Mouse (Mus musculus) testis, postnatal 10 days (tissue): ENCODE measurements around the gene Tnrc6b.
A peak's percentile ranks its signal among the peaks of the same experiment; 100 is the strongest.

ENCODE experiments used
- DNase-seq: peaks from one replicate; pipeline ENCODE4 v3.0.0; 2021; ENCODE audit warnings: low spot score

Tnrc6b gene

DNA sequence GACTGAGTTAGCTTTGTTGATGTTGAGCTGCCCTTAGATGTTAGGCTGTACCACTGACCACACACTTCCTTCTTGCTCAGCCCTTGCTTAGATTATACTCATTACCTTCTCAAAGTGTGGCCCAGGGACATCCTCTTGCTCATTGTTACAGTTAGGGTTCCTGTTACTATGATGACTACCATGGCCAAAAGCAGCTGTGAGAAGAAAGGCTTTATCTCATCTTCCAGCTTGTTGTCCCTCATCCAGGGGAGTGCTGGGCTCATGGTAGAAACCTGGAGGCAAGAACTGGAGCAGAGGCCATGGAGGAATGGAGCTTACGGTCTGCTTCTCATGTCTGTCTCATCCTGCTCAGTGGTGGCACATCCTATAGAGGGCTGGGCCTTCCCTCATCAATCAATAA lies 28.9 kb downstream of the Tnrc6b start:
- no peak for DNase-seq

GRCm38 (mm10) chr15:80741836-80742235 lies 30.7 kb downstream of the Tnrc6b start:
- no peak for DNase-seq

- no peak for DNase-seq
These were observed 31.9 kb downstream of the Tnrc6b start for GRCm38 (mm10) chr15:80742991-80743474.

- no peak for DNase-seq
These were observed 32.5 kb downstream of the Tnrc6b start for GRCm38 (mm10) chr15:80743606-80744005.

DNA sequence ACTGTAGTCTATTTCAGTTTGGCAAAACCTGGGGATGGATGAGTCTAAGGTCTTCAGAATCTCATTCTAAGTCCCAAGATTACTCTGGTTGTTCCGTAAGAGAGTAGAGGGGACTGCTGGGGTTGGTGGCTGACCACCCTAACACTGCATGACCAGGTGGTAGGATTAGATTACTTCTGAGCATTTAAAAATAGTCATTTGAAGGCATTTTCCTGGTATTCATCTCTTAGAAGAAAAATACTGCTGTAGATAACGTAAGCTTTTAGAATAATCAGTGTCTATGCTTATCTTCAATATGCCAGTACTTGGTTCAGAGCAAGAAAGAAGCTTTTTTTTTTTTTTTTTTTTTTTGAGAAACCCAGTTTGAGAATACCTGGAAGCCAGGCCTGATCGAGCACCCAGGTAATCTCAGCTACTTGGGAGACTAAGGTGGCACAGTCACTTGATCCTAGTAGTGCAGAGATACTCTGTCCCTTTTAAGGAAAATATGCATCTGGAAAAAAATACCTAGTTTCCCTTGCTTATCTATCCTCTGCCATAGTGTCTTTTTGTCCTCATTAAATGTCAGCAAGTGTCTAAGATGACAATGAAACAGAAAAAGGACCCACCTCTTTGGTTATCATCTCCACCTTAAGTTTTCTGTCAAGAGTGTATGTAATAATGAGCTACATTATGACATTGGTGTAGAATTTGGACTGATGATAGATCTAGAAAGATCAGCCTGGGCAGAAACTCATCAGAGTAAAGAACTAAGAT lies 33.7 kb downstream of the Tnrc6b start:
- DNase-seq, result no peak

DNA sequence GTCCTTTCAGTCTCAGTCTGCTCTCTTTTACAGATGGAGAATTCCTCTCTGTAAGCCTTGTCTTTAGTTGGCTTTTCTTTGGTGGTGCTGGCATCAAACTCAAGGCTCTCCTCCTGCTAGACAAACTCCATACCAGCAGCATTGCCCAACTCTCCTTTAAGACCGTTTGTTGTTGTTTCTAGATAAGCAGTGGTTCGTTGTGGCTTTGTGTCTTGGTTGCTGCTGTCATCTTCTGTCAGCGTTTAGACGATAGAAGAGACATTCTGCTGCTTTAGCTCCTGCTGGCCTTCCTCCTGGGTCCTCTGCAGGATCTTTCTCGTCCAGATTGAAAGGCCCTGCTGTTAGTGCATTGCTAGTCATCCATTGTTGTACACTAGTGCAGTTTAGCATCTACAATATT lies 37.9 kb downstream of the Tnrc6b start:
- DNase-seq, result no peak

- no peak for DNase-seq
These were observed 42.2 kb downstream of the Tnrc6b start for GRCm38 (mm10) chr15:80753351-80753750.

DNA sequence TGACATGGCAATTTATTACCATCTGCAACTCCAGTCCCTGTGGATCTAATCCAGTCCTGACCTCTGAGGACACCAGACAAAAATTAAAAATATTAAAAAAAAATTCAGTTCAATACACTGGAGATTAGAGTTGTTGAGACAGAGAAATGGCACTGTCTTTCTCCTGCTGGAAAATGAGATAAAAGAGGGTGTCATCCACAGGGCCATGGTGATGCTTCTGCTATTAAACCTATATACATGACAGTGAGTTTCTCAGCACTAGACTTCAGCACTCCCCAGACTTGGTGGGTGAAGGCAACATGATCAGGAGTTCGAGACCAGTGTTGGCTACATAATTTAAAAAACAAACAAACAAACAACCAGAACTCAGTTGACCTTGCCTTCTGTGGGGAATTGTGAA lies 43.0 kb downstream of the Tnrc6b start:
- no peak for DNase-seq

DNA sequence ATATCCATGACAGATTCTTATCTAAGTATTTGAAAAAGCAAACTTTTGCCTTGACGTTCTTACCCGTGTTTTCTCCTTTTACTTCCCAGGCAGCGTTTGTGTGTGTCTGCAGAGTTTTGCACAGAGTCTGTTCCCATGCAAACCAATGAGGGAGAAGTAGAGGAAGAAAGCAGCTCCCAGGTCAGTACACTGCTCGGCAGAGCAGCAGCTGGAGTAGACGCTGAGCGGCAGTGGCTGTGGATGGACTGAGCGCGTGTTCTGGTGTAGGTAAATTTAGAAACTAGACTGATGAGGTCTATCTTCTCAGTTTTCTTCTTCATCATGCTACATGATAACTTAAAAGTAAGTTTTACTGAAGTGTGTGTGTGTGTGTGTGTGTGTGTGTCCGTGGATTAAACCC lies 48.3 kb downstream of the Tnrc6b start:
- DNase-seq, result no peak

DNA sequence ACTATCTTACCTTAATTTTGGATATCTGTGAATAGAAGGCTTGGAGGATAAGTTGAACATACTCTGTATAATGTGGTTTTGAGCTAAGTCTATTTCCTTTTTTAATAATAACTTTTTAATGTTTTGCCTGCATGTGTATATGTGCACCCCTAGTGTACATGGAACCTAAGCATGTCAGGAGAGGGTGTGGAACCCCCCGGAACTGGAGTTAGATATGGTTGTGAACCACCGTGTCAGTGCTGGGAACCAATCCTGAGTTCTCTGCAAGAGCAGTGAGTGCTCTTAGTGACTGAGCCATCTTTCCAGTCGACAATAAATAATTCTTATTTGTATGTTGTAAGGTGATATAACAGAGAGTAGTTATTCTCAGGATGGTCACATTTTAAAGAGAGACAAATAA lies 49.4 kb downstream of the Tnrc6b start:
- no peak for DNase-seq

DNA sequence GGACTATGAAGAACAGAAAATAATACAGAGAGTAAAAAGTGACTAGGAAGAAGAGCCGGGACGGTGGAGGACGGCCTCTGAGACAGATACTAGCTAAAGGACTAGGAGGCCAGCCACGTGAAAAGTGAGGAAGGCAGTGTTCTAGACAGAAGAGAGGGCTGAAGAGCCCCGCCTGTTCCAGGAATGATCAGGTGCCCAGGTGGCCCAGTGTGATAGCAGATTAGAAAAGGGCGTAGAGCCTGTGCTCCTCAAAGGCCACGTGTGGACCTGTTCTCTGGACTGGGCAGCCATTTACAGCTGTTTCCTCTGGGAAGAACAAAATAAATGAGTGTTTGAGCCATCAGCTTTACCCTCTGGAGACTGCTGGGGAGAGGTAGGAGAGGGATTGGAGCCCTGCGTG lies 49.8 kb downstream of the Tnrc6b start:
- no peak for DNase-seq

DNA sequence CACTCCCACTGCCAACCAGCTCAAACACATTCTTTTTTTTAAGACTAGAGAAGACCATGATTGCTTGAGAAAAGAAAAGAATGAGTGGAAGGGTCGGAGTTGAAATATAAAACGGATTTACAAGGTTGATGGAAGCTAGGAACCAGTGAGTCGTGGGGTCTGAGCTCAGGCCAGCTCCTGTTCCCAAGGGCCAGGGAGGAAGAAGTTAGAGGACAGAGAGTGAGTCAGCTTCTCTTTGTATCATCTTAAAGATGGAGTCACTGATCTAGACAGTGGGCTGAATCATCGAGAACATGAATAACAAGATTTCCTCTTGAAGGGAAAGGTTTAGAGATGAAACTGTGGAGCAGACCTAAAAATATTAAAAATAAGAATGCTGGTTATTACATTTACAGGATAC lies 51.5 kb downstream of the Tnrc6b start:
- no peak for DNase-seq

DNA sequence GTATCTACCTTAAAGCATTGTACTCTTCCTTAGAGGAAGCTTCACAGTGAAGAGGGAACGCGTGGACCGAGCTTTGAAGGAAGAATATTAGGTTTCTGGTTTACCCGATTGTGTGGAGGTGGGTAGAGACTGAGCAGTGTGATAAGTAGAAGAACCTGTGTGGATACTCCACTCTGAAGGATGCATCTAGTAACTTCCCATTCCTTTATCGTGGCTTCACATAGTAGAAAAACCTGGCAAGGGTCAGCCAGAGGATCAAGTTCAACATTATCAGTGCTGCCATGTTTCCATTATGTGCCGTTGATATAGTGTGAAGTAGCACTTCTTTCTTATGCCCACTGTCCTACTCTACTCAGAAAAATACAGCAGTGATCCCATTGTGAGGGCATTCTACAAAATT lies 53.6 kb downstream of the Tnrc6b start:
- no peak for DNase-seq

- no peak for DNase-seq
These were observed 54.3 kb downstream of the Tnrc6b start for GRCm38 (mm10) chr15:80765381-80765780.

- DNase-seq, result no peak
These were observed 57.1 kb downstream of the Tnrc6b start for GRCm38 (mm10) chr15:80768216-80768615.

DNA sequence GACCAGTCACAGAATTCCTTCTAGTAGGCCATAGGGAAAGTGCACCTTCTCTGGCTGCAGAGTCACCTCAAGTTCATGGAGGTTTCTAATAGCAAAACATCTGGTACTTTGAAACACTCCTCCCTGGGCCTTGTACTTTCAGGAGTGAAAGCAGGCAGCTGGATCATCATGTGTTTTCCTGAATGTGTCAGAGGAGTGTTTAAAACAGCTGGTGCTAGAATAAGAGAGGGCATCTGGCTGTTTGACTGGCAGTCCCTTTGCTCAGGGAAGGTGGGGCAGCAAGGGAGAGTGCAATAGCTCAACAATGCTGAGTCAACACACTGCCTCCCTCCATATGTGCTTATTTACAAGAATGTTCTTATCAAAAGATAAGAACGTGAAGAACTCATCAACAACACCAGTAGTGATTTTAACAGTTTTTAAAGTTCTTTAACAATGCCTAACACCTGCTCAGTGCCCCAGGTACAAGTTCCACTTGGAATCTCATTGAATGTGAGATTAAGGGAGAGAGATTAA lies 60.9 kb downstream of the Tnrc6b start:
- DNase-seq, result no peak

DNA sequence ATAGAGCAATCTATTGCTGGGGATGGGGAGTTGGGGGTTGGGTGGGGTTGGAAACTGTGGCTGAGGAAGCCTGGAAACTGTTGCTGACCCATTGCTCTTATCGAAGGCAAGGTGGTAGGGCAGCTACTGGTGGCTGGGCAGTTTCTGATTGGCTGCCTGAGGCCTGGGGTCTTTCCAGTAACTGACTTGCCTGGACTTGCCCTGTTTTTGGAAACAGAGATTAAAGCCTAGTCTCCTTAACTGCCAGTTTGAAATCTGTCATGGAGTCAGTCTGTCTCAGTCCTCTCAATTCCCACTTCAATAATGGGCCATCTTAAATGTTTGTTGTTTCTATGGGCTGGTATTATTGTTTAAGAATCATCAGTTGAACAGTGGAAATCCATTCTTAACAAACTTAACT lies 63.6 kb downstream of the Tnrc6b start:
- no peak for DNase-seq

DNA sequence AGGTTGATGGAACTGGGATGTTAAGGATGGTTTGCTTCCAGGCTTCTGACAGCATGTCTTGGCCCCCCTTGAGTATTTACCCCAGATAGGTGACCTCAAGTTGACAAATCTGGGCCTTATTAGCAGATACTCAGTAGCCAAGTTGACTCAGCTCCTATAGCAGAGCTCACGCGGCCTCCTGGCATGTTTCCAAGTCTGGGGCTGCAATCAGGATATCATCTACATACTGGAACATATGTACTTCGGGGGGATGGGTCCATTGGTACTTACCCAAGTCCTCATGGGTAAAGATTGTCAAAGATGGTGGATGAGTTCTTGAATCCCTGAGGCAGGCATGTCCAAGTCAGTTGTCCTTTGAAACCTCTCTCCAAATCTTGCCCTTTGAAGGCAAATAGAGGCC lies 67.9 kb downstream of the Tnrc6b start:
- DNase-seq, result peak; percentile 44

DNA sequence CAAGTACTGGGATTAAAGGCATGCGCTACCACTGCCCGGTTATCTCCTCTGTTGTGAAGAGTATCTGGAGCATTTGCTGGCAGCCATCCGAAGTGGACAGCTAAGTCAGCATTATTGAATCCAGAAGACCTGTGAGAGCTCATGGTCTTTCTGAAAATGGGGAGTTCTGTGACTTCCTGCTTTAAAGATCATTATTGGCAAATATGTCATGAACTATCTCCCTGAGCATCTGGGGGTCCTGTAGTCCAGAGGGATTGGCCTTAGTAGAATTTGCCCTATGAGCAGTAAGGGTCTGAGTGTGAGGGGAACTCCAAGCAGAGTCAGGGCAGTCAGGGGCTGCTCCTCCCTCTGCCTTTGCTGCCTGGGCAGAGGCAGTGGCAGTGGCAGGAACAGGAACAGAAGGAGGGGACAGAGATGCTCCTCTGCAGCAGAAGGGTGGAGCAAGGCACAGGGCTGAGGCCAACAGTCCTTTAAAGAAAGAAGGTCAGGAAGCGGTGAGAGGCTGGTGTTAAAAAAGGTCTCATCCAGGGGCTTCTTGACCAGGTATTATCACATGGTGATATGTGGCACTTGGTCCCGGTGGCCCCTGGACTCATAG lies 69.1 kb downstream of the Tnrc6b start:
- no peak for DNase-seq

DNA sequence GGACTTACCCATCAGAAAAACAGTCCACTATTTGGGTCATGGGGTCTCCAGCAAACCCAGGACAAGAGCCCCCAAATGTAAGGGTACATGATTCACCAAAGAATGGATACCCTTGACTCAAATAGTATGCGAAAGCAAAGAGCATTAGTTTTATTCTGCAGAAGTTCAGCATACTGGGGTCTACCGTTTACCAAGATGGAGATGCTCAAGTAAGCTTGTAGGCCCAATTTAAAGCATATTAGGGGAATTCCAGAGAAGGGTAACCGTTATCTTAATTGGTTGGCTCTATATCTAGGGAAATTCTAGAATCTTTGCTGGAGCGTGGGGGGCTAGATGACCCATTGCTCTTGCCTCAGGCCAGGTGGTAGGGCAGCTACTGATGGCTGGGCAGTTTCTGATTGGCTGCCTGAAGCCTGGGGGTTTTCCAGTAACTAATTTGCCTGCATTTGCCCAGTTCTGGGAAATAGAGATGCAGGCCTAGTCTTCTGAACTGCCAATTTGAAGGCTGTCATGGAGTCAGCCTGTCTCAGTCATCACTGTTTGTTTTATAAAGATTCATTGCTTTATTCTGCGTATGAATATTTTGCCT lies 70.2 kb downstream of the Tnrc6b start:
- no peak for DNase-seq

DNA sequence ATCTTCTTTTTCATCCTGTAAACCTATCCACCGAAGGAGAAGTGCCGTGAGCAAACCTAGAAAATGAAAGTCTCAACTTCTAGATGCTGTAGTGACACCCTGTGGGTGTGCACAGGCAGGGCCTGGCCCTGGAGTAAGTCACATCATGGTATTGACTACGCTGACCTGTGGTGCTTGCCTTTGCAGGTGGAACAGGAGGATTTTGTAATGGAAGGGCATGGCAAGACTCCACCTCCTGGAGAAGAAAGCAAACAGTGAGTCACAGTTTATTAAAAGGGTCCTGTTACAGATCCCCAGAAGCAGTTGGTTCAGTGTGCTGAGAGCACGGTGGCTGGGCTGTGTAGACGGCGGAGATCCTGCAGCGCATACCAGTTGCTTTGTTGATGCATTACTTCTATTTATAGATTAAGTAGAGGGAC lies 73.4 kb downstream of the Tnrc6b start:
- DNase-seq, result no peak

DNA sequence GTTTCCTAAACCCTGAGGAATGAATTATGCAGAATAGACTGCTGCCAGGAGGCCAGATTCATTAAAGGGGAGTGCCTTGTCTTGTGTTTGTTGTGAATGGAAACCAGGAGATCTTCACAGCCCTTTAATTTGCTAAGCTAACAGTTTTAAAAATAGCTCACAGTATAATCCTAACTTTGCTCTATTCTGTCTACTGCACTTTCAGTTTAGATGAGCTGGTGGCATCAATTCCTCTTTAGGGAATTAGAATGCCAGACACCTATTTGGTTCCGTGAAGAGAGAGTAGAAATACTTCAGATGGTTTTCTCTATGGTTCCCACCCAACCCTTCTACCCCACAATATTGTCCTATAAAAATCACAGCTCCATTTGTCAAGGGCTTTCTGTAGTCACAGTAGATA lies 74.6 kb downstream of the Tnrc6b start:
- no peak for DNase-seq

DNA sequence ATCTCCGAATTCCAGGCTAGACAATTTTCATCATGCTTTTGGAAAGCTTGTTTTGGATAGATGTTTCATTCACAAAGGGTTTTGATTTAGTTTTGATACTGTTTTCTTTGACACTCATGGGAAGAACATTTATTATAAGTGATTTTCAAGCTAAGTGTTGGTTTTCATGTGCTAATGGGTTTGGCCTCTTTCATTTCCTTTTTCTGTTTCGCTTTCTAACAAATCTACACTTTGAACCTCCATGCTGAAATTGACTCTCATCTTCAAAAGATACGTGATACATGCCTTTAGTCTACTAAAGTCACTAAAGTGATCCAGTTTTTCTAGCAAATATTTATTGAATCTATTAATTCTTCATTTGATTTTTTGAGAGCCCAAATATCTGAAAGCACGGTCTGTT lies 76.6 kb downstream of the Tnrc6b start:
- DNase-seq, result no peak
